Mouse (Mus musculus) gastrocnemius, postnatal 4 days (tissue): Measurements from ENCODE around the gene Slc9a8. TPM values are rescaled to one million over a fixed set of nuclear protein-coding genes. Genes with fewer than 3 reads are reported as not detected.
"Not testable (repeated sequence)": the region's sequence is repeated elsewhere in the genome, so short reads cannot be mapped to it uniquely, and the experiment has no call there.

Source experiments
- DNase-seq, 2 experiments: peaks; one replicate each; pipeline ENCODE4 v3.0.0; 2021 to 2022; ENCODE audit warnings: low spot score in 2 of 2, mixed read lengths in 2 of 2
- long read RNA-seq, 2 experiments: library from polyadenylated mRNA; stranded (forward); transcript quantifications; one replicate each; pipeline ENCODE4 v2.0.0; 2021
- total RNA-seq, 2 experiments: library from RNA; stranded (reverse); gene quantifications; 2 replicates each; pipeline ENCODE4 v1.2.3; 2021

Slc9a8 gene
- 10 to 100 TPM; 28.4 to 32.3 TPM for total RNA-seq
- long read RNA-seq, experiment 1, full-length matches to known transcripts, result 10 of 16 reads
- long read RNA-seq, experiment 1, partial matches to known transcripts, result 2 of 16 reads
- long read RNA-seq, experiment 1, other reads (novel, unspliced or antisense), result 4 of 16 reads
- long read RNA-seq, experiment 2, full-length matches to known transcripts, result 14 of 29 reads
- long read RNA-seq, experiment 2, partial matches to known transcripts, result 5 of 29 reads
- long read RNA-seq, experiment 2, other reads (novel, unspliced or antisense), result 10 of 29 reads

DNA sequence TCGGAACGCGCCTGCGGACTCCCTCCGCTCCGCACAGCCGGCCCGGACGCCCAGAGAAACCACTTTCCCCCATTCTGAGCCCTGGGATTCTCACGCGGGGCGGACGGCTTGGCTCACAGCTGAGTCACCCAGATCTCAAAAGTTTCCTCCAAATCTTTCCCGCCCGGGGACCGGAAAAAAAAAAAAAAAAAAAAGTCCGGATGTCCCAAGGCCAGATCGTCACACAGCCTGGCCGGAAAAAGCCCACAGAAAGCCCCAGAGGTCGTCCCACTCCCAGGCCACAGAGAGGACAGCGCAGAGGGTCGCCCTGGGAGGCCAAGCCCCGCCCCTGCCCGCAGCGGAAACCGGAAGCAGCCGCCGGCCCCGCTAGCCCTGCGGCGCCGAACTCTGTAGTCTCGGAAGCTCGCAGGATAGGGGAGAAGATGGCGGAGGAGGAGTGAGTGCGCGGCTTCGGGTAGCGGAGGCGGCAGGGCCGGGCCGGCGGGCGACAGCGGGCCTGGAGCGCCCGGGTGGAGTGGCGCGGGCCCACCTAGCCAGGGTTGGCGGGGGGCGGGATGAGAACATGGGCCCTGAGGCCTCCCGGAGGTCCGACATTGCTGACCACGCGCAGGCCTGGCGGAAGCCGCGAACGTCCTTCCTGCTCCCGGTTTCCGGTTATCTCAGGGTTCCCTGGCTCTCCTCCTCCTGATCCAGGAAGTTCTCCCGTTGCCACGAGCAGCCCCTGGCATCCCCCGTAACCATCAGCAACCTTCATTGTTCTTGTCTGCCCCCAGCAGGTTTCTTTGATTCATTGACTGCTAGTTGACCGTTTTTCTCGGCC is at the start of gene Slc9a8:
Gene Slc9a8 (plus strand): TSS at position 383 of the 820 bp plus-strand sequence.
- DNase-seq, result peak; percentile 92 to 97

DNA sequence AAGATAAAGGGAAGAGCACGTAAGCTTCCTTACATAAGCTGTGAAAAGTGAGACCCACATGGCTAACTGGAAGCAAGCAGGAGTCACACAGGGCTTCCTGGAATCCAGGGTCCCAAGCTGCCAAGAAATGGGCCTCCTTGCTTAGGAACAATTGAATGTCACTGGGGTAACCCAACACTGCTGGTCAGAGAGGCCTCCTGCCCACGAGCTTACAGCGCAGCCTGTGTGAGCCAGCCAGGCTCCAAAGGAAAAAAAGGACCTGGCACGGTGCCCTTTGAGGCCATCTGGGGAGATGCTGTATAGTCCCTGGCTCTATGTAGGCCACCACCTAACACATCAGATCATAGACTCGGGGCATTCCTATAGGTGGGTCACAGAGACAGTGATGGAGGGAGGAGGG is 48.2 kb upstream of the Slc9a8 start:
- DNase-seq, result peak; percentile 60 to 76

DNA sequence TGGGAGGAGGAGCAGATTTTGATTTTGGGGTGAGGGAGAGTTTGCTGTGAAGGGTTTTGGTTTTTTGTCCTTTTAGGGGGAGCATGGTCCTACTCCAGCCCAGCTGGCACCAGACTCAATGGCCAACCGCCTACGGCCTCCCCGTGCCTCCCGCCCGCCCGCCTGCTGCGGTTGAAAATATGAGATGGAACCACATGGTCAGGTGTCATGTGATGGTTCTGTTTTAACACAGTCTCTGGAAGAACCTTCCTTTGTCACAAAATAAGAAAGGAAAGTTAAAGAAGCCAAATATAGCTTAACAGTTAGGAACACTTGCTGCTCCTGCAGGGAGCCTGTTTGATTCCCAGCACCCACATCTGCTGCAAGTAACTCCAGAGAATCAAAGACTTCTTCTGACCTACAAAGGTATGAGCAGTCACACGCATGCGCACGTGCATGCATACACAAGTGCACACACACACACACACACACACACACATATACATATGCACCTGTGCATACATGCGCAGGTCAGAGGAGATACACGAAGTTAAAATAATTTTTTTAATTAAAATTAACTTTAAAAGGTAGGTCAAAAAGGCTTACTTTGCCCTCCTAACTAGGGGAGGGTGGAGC is 47.2 kb upstream of the Slc9a8 start:
- no peak for DNase-seq

DNA sequence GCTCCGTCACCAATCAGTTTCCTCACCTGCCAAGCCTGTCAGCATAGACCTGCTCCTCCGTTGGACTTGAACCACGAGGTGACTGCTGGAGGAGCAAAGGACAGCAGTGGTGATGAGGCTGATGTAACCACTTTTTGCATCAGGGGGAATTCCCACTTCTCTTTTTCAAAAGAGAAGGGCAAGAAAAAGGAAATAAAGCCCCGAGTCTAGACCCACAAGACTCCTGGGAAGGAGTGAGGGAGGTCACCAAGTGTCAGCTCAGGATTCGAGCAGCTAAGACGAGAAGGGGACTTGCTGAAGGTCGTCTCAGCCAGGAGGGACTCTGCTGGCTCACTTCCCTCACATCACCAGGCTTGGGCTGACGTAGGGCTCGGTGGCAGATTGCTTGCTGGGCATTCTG is 46.4 kb upstream of the Slc9a8 start:
- DNase-seq, result no peak

DNA sequence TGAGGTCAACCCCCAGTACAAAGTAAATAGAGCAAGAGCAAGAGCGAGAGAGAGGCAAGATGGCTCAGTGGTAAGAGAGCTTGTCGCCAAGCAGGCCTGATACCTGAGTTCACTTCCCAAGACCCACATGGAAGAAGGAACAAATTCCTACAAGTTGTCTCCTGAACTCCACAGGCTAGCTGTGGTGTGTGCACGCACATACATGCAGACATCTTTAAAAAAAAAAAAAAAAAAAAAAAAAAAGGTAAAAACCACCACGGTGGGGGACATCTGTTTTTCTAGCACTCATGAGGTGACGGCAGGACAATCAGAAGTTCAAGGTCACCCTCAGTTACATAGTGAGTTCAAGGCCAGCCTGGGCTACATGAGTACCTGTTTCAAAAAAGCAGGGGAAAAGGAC is 45.8 kb upstream of the Slc9a8 start:
- no peak for DNase-seq

DNA sequence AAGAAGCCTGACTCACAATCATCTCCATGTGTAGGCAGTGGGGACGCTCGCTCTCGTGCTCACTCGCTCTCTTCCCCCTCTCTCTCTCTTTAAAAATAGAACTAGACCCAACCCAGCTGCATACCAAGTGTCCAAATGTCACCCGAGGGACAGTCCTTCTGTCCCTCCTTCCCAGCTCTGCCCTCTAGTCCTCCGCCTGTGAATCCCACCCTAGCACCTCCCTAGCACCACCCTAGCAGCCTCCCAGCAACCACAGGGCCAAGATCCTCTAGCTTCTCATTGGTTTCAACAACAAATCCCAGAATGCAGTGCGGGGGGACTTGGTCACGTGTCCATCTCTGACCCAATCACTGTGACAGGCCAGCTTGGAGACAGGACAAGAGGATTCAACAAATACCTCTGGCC is 45.4 kb upstream of the Slc9a8 start:
- DNase-seq, result peak; percentile 28 to 53

DNA sequence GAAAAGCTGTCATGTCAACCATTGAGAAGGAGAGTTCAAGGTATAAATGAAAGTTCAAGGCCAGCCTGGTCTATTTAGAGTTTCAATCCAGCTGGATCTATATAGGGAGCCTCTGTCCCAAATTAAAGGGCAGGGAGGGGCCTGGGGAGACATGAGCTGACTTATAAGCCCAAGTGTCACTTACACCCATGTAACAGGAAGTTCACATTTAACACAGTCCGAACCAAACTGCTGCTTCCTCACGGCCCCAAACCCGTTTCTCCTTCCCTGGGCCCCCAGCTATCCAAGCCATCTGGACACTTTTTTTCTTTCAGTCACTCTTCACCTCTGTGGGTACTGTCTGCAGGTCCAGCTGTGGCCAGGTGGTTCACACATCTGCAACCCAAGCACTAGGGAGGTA is 43.8 kb upstream of the Slc9a8 start:
- DNase-seq, result no peak

DNA sequence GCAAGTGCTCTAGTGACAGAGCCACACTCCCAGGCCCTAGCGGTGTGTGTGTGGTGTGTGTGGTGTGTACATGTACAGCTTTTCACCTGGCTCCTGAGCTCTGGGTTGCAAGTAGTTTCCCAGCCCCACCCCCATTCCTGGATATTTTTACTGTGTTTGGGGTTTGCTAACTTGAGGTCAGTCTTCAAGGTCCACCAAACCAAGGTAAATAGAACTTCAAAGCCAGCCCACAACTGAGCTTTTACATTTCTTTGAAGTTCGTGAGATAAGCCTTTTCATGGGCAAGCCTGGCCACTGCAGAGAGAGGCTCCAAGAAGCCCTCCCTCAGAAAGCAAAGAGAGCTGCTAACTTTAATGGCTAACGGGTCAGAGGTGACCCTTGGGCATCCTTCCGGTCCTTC is 42.5 kb upstream of the Slc9a8 start:
- DNase-seq, result no peak

DNA sequence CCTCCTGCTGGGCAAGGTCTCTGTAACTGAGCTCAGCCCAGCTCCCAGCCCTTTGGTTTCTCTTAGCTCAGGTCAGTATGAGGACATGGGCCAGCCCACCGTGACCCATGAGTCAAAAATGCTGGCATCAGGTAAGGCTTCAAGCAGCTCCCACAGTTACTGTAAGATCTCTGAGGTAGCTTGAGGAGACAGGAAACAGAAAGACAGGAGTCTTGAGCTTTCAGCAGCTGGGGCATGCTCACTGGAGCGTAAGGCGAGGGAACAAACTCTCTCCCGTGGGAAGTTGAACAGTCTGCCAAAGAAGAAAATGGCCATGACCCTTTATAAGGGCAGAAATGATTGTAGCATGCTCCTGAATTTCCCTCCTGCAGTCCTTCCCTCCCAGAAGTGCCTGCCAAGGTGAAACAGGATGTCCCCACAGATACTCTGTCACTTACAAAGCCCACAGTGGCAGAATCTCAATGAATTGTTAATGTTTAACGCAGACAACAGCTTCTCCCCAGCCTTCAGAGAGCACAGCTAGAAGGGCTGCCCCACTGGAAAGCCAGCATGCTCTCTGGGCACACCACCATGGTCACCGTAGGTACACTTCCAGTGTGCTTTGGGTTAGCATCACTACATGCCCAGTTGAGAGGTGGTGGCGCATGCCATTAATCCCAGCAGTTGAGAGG is 40.8 kb upstream of the Slc9a8 start:
- no peak for DNase-seq

DNA sequence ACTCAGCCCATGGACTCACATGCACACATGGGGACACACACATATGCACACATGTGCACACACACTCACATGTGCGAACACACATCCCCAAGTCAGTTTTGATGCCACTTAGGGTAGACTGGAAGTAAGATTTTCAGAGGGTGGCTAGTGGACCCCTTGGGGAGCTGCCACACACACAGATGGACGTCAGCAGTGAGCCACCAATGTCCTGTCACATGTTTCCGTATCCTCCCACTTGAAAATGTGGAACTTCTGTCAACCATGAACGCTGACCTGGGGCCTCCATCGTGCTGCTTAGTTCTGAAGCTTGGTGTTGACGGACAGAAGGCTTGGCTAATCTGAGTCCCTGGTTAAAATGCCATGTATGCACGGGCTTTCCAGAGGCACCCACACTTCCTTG is 39.9 kb upstream of the Slc9a8 start:
- no peak for DNase-seq

DNA sequence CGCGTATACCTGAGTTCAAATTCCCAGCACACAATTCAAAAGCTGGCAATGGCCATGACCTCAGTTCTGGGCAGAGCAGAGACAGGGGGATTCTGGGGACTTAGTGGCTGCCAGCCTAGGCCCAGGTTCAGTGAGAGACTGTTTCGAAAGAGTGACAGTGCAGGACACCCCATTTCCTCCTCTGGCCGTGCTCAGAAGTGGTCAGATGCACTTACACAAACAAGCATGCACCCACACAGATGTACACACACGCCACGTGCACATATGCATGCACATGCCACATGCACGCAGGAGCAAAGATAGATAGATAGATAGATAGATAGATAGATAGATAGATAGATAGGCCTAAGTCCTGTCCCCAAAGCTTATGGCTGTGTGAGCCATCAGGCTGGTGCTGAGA is 39.1 kb upstream of the Slc9a8 start:
- no peak for DNase-seq

DNA sequence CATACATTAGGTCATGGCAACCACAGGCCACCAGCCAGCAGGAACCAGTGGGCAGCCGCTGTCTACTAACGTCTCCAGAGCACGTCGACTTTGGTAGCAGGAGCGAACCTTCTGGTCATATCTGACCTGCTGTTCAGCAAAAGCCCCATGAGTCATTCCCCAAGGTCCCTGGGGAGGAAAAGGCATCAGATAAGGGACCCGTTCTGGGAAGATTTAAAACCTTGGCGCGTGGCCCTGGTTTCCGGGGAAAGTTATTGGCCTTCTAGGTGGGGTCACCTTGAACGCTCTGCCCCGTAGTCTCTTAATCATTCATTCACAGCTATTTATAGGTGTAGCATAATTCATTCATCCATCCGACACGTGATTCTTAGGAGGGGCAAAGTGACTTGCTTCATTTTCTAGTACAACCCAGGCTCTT is 37.8 kb upstream of the Slc9a8 start:
- no peak for DNase-seq

DNA sequence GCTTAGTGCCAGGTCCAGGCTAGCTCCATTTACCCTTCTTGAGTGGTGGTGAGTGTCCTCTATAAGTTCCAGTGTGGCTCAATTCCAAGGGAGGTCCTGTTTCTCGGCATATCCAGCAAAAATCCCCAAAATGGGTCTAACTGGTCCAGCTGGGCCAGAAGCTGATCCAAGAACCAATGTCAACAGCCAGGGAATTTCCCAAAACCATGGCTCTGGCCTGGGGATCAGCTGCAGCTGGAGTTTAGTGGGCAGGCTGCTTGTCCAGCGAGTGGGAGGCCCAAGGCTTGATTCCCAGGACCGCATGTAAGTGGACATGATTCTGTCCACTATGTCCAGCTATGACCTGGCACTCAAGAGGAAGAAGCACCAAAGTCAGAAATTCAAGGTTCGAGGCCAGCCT is 35.1 kb upstream of the Slc9a8 start:
- DNase-seq, result no peak

DNA sequence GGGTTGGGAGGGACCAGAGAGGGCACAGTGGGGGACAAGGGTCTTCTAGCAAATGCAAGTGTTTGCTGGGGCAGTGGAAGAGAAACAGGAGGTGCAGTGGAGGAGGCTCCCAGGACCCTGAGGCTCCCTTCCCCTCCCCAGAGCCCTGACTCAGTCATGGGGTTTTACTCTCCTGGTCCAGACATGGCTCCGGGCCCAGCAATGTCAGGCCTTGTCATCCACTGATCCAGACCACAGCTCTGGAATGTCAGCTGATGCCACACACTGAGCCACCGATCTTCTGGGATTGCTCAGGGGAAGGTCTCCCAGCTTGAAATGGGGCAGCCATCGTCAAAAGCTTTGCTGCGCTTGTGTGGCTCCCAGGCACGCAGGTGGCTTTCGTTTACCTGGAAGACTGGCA is 34.5 kb upstream of the Slc9a8 start:
- DNase-seq, result no peak

DNA sequence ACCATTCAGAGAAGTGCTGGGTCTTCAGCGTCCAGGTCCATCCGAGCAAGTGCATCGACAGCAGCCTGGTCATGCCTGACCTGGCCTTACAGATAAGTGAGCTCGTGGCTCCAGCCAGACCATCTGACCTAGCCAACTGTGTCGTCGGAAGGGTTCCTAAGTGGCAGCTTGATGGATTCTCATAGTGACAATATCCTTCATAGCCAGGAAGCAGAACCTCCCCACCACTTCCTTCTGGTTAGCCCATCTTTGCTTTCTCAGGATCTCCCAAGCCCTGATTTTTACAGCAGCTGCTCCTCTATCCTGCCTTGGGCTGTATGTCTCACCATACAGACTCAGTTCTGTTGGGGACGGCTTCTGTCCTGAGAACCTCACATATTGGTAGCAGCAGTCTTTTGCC is 27.1 kb upstream of the Slc9a8 start:
- DNase-seq, result no peak

DNA sequence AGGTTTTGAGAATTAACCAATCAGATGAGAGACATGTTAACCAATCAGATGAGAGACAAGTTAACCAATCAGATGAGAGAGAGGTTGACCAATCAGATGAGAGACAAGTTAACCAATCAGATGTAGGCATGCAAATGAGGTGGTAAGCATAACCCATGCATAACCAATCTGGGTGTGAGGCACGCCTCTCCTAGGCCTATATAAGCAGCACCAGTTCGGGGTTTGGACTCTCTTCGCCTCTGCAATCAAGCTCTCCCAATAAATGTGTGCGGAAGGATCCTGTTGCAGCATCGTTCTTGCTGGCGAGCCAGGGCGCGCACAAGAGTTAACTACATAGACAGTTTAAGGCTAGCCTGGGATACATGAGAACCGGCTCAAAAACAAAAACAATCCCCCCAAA is 25.1 kb upstream of the Slc9a8 start:
- DNase-seq, result not testable (repeated sequence)

DNA sequence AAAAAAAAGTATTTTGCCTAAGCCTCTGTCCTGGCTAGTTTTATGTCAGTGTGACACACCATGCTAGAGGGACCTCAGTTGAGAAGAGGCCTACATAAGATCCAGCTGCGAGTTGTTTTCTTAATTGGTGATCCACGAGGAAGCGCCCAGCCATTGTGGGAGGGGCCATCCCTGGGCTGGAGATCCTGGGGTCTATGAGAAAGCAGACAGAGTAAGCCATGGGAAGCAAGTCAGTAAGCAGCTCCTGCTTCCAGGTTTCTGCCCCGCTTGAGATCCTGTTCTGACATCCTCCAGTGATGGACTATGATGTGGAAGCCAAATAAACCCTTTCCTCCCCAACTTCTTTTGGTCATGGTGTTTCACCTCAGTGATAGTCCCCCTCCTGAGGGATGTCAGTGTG is 22.5 kb upstream of the Slc9a8 start:
- DNase-seq, result no peak

DNA sequence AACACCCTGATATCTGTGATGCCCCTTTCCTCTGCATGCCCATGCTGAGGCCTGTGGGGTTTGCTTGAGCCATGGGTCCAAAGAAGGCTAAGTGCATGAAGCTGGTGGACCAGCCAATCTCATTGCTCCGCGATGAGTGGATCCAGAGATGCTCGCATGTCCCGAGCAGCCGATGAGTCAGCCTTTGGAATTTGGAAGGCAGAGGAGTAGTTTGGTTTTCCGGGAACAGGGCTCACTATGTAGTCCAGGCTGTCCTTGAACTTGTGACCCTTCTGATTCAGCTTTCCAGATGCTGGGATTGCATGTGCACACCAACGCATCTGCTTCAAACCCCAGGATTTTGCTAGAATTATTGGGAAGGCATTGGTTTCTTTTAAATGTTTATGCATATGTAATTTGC is 21.9 kb upstream of the Slc9a8 start:
- no peak for DNase-seq

DNA sequence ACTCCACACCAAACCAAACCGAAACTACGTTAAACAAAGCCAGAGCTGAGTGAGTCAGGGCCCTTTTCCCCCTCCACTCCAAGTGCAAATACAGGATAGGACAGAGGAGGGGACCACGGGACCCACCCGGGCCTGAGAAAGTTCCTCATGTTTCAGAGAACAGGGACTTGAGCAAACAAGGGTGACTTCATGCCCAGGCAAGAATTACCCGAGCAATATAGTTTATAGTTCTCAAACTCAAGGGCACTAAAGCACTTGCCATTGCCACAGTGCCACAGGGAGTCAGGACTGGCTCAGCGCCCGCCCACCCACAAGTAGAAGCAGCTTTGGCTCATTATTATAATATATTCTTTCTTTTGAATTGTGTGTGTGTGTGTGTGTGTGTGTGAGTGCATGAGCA is 18.4 kb upstream of the Slc9a8 start:
- no peak for DNase-seq

DNA sequence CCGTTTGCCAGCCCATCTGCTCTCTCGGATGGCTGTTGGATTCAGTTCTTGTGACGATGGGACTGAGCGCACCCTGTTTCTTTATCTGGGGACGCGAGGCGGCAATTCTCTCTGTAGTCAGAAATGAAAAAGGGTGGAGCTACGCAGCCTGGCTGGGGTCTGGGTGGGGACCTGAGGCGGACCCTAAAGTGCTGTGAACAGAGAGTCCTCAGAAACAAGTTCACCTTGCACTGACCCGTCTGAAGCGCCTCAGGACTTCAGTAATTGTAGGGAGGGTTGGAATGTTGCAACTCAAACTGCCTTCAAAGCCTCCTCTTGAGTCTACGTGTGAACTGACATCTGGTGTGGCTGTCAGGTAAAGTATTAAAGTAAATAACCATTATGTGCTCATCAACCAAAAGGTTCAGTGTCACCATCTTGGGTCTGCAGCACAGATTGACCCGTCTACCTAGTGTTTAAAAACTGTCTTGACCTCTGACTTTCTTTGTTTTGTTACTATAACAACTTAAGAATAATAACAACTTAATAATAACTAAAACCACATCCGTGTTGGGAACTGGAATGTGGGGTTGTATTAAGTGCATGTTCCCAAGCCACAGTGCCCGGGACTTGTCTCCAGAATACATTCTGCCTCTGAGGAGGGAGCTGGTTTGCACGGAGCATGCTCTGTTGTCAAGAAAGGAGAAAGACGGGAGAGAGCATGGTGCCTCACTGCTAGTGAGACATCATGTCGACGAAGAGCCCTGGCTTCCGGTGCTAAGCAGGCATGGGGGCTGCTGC is 16.2 kb upstream of the Slc9a8 start:
- DNase-seq, result no peak

DNA sequence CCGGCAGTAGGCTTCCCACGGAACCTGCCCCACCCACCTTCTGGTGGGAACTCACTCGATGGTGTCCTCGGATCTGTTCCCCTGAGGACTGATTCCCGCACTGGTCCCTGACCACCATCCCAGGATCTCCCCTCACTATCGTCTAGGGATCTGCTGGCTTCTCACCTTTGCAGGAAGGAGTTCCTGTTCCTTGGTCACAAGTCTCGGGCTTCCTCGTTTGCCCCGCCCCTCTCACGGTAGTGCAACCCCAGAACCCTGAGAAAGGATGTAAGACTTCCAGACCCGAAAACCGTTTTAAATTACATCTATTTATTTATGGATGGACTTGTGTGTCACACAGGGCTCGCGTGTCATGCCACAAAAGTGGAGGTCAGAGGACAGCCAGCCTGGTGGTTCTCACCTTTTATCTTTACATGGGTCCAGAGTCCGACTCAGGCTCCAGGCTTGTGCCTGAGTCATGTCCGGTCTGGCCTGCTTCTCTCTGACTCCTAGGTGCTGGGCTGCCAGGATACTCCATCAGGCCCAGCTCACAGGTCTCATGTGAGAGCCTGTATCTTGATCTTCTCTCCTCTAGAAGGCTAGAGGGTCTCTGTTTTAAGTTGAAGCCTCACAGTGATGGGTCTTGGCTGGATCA is 14.1 kb upstream of the Slc9a8 start:
- no peak for DNase-seq
